Mouse (Mus musculus): ENCODE results near the gene Abcg8. TPM values are rescaled to one million over a fixed set of nuclear protein-coding genes. Genes with fewer than 3 reads are reported as not detected.

Gene Abcg8
- total RNA-seq, 4 experiments from 2014 or later = 0.08 TPM; not detected in 3

Other genes with a start within 250 kb of the Abcg8 start
- gene Thada, start 210.1 kb upstream of the Abcg8 start, total RNA-seq (2022) = 1 to 10 TPM; 4.4 to 6.3 (median 5.6) TPM
- gene Plekhh2, start 164.4 kb upstream of the Abcg8 start, total RNA-seq (2022) = 1 to 10 TPM in 1 of 4 experiments, under 1 TPM in 3; 0.73 to 1.3 (median 0.96) TPM
- 1 to 10 TPM; 2.0 to 2.6 (median 2.3) TPM for gene Dync2li1, start 49.8 kb upstream of the Abcg8 start, total RNA-seq (2022)
- gene Abcg5, start 6.7 kb downstream of the Abcg8 start, total RNA-seq (2022) = not detected
- 10 to 100 TPM; 60.0 to 70.5 (median 65.7) TPM for gene Lrpprc, start 114.5 kb downstream of the Abcg8 start, total RNA-seq (2022)

Data from gastrocnemius, adult 8-10 months (tissue).